Mouse (Mus musculus) cerebellum, postnatal 4 days (tissue): Measurements from ENCODE around the gene Cdc45.

Experiments used
- DNase-seq, 2 experiments: peaks; one replicate each; pipeline ENCODE4 v3.0.0; 2022; ENCODE audit warnings: low spot score in 2 of 2, mixed read lengths in 1 of 2

Gene Cdc45

GRCm38 (mm10) chr16:18730640-18731039 lies 81.1 kb downstream of the Cdc45 start:
- DNase-seq: no peak
